Mouse (Mus musculus) heart, postnatal 0 days (tissue): ENCODE results near the gene Zfp704.

ENCODE experiments used
- CTCF ChIP-seq: IDR thresholded peaks from 2 replicates; pipeline ENCODE4 v1.5.1; 2016; ENCODE audit warnings: antibody characterized with exemption, control low read depth, low read depth
- EP300 ChIP-seq: IDR thresholded peaks from 2 replicates; pipeline ENCODE4 v1.6.1; 2016; ENCODE audit warnings: antibody characterized with exemption, low read depth

GRCm38 (mm10) chr3:9543463-9543862 lies 66.4 kb downstream of the Zfp704 start:
- TF ChIP-seq CTCF (no peak), EP300 (no peak)
